Mouse (Mus musculus) CH12.LX (cell line): ENCODE data around the gene Exoc6b. TPM values are rescaled to one million over a fixed set of nuclear protein-coding genes. Genes with fewer than 3 reads are reported as not detected.
"Not testable (repeated sequence)": the region's sequence is repeated elsewhere in the genome, so short reads cannot be mapped to it uniquely, and the experiment has no call there.

Experiments used
- DNase-seq: peaks from one replicate; pipeline ENCODE4 v3.0.0-alpha.2; 2013; ENCODE audit errors: extremely low read depth
- H3K27ac ChIP-seq: 2 replicates; pipeline ENCODE4 v1.5.1; 2012; ENCODE audit warnings: low read depth, mild to moderate bottlenecking, control low read depth, moderate library complexity; ENCODE audit not compliant: insufficient read depth
- H3K27me3 ChIP-seq: replicated peaks from 2 replicates; pipeline ENCODE3; 2012; ENCODE audit warnings: inconsistent platforms
- H3K36me3 ChIP-seq, 2 experiments: replicated peaks in 1 of 2; 2 replicates each; pipeline versions ENCODE3 to v1.6.1; 2012; ENCODE audit warnings: inconsistent platforms in 1 of 2, low read length in 1 of 2, mild to moderate bottlenecking in 1 of 2, mixed read lengths in 1 of 2, moderate library complexity in 1 of 2; ENCODE audit not compliant: control insufficient read depth in 1 of 2, insufficient read depth in 1 of 2
- H3K4me1 ChIP-seq, 2 experiments: 2 replicates each; pipeline ENCODE4 v1.6.1; 2012; ENCODE audit warnings: inconsistent platforms in 1 of 2, moderate library complexity in 1 of 2; ENCODE audit not compliant: insufficient read depth in 2 of 2, control insufficient read depth in 1 of 2
- H3K4me2 ChIP-seq: 2 replicates; pipeline ENCODE4 v1.6.1; 2012; ENCODE audit warnings: low read depth, mild to moderate bottlenecking, control low read depth; ENCODE audit not compliant: poor library complexity, insufficient read depth, severe bottlenecking
- H3K4me3 ChIP-seq, 3 experiments: fragments of 150-350 bp in 1 of 3; sonication (generic) in 1 of 3; replicated peaks in 1 of 3; 2 replicates each; pipeline versions ENCODE3 to v1.5.1; 2011 to 2012; ENCODE audit warnings: low read depth in 2 of 3, low read length in 2 of 3, mild to moderate bottlenecking in 2 of 3, moderate library complexity in 2 of 3, control low read depth in 1 of 3, improper control_type of control experiment in 1 of 3, inconsistent platforms in 1 of 3, mixed read lengths in 1 of 3; ENCODE audit not compliant: poor library complexity in 1 of 3
- H3K79me2 ChIP-seq: replicated peaks from 2 replicates; pipeline ENCODE4 v1.6.1; 2012; ENCODE audit warnings: mild to moderate bottlenecking, moderate library complexity; ENCODE audit not compliant: control insufficient read depth, poor library complexity, insufficient read depth, severe bottlenecking; ENCODE audit errors: extremely low read depth
- H3K9ac ChIP-seq: 2 replicates; pipeline ENCODE4 v1.6.1; 2012; ENCODE audit warnings: low read depth, mild to moderate bottlenecking, control low read depth, moderate library complexity; ENCODE audit not compliant: insufficient read depth
- H3K9me3 ChIP-seq: replicated peaks from 2 replicates; pipeline ENCODE3; 2012; ENCODE audit warnings: low read length, inconsistent platforms, mixed read lengths
- CHD1 ChIP-seq: IDR thresholded peaks from 2 replicates; pipeline ENCODE4 v1.6.1; 2012; ENCODE audit warnings: low read depth, low read length, improper control_type of control experiment, inconsistent platforms
- E2F4 ChIP-seq: IDR thresholded peaks from 2 replicates; pipeline ENCODE4 v1.6.1; 2011; ENCODE audit warnings: low read depth, low read length, improper control_type of control experiment; ENCODE audit not compliant: insufficient replicate concordance
- EP300 ChIP-seq: IDR thresholded peaks from 2 replicates; pipeline ENCODE4 v1.6.1; 2011; ENCODE audit warnings: low read length, improper control_type of control experiment
- ETS1 ChIP-seq: conservative IDR thresholded peaks from 2 replicates; pipeline ENCODE4 v1.6.1; 2012; ENCODE audit warnings: low read depth, mild to moderate bottlenecking, inconsistent platforms, low read length, improper control_type of control experiment, moderate library complexity
- MAZ ChIP-seq: IDR thresholded peaks from 2 replicates; pipeline ENCODE4 v1.6.1; 2012; ENCODE audit warnings: low read depth, mild to moderate bottlenecking, inconsistent platforms, low read length, improper control_type of control experiment, moderate library complexity
- PAX5 ChIP-seq: IDR thresholded peaks from 2 replicates; pipeline ENCODE4 v1.6.1; 2012; ENCODE audit warnings: low read length, inconsistent platforms, mixed read lengths
- TBP ChIP-seq: conservative IDR thresholded peaks from 2 replicates; pipeline ENCODE4 v1.6.1; 2011; ENCODE audit warnings: low read depth, low read length, improper control_type of control experiment
- TCF12 ChIP-seq: IDR thresholded peaks from 2 replicates; pipeline ENCODE4 v1.6.1; 2014; ENCODE audit warnings: low read depth, mild to moderate bottlenecking, inconsistent platforms, low read length, improper control_type of control experiment
- UBTF ChIP-seq: IDR thresholded peaks from 2 replicates; pipeline ENCODE4 v1.6.1; 2012; ENCODE audit warnings: low read depth, mild to moderate bottlenecking, inconsistent platforms, low read length, improper control_type of control experiment, moderate library complexity
- USF1 ChIP-seq: IDR thresholded peaks from 2 replicates; pipeline ENCODE4 v1.6.1; 2014; ENCODE audit warnings: low read depth, mild to moderate bottlenecking, inconsistent platforms, low read length, improper control_type of control experiment
- ZC3H11A ChIP-seq: IDR thresholded peaks from 2 replicates; pipeline ENCODE4 v1.6.1; 2012; ENCODE audit warnings: low read depth, mild to moderate bottlenecking, inconsistent platforms, low read length, improper control_type of control experiment
- dilution Hi-C: fragments of 300-500 bp; cut with MboI; formaldehyde crosslinking; loops from 2 replicates; pipeline ENCODE4 v1.14.3; 2020; ENCODE audit warnings: low sequenced_read_pairs; ENCODE audit not compliant: extremely low pct_unique_long_range_greater_than_20kb, extremely low pct_ligation_motif_present
- in situ Hi-C: fragments of 300-500 bp; cut with MboI; formaldehyde crosslinking; loops from 3 replicates; pipeline ENCODE4 v1.14.3; 2019; ENCODE audit warnings: low sequenced_read_pairs, low pct_ligation_motif_present, low pct_unique_long_range_greater_than_20kb, mixed read lengths
- polyA plus RNA-seq: library from polyadenylated mRNA; unstranded; fragments of >175 nt; gene quantifications from 2 replicates; pipeline ENCODE4 v1.2.1, GENCODE M21; 2012; ENCODE audit warnings: low read depth; ENCODE audit not compliant: insufficient read length
- total RNA-seq, 2 experiments: library from RNA; depleted of rRNA; stranded (reverse); fragments of 300-350 nt in 1 of 2; fragments of >200 nt in 1 of 2; gene quantifications; 2 replicates each; pipeline ENCODE4 v1.2.3; 2012 to 2014

Gene Exoc6b
- total and polyA plus RNA-seq, 3 experiments = 1.7 to 5.2 (median 3.5) TPM

DNA sequence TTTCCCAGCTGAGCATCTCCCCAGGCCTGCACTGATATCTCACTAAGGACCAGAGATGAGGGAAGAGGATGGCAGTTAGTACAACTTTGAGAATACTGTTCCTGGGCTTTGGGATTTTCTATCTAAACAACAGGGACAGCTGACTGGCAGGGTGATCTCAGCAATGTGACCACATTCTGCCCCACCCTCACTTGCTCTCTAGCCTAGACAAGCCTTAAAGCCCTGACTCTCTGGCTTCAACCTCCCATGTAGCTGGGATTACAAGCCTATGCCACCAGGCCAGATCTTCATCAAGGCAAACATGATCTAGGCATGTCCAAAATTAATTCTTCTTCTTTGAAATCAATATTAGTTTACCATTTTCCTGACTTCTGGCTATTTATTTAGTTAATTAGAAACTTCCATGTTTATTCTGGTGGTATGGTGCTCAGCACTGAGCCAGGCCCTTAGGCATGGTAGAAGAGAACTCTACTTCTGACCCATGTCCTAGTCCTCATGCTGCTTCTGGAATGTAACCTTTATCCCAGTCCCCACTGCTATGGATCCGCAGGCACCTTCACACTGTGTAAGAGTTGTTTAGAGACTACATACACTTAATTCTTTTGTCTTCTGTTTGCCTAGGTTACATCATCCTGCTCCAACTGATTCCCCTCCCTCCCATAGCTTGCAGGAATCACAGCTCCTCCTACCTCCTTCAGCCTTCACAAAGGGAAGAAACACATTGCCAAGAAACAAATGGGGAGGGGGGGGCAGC, 468.0 kb downstream of the Exoc6b start:
- dilution Hi-C loops = no loop called here
- TF ChIP-seq TCF12 (no peak), USF1 (no peak), E2F4 (no peak), EP300 (no peak), UBTF (no peak), MAZ (no peak), CHD1 (no peak)
- TF ChIP-seq, all 38 proteins: peak for 0
- H3K27ac ChIP-seq = no peak overlapping the region
- no peak overlapping the region for H3K4me3 ChIP-seq
- no peaks in the 10 kb centered on the region for H3K4me1 ChIP-seq
- no peak for DNase-seq
- in situ Hi-C loops = no loop called here
- peaks cover 34% of the 10 kb centered on the region for H3K27me3 ChIP-seq
- no peaks in the 10 kb centered on the region for H3K79me2 ChIP-seq
- no peak overlapping the region for H3K4me2 ChIP-seq
- H3K9me3 ChIP-seq = no peaks in the 10 kb centered on the region
- H3K36me3 ChIP-seq = no peaks in the 10 kb centered on the region
- no peak overlapping the region for H3K9ac ChIP-seq

DNA sequence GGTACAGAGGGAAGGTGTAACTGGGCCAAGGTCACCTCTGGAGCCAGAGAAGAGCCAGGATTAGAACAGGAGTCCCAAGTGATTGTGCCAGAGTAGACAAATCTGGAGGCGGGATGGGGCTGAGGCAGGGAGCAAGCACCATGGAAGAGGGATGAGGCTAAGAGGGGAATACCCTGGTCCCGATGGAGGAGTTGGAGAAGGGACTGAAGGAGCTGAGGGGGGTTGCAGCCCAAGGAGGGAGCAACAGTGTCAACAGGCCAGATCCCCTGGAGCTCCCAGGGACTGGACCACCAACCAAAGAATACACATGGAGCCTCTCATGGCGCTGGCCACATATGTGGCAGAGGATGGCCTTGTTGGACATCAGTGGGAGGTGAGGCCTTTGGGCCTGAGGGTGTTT, 470.0 kb downstream of the Exoc6b start:
- H3K4me1 ChIP-seq, dilution Hi-C loops, H3K4me3 ChIP-seq, H3K27ac ChIP-seq, H3K79me2 ChIP-seq, DNase-seq, H3K4me2 ChIP-seq, H3K9ac ChIP-seq, H3K36me3 ChIP-seq, H3K9me3 ChIP-seq: not testable (repeated sequence)
- in situ Hi-C loops = loop anchor here (25.0 kb wide), 2 partner anchors 187 to 313 kb away; no protein-coding TSS in a partner anchor
- peaks cover 53% of the 10 kb centered on the region for H3K27me3 ChIP-seq

DNA sequence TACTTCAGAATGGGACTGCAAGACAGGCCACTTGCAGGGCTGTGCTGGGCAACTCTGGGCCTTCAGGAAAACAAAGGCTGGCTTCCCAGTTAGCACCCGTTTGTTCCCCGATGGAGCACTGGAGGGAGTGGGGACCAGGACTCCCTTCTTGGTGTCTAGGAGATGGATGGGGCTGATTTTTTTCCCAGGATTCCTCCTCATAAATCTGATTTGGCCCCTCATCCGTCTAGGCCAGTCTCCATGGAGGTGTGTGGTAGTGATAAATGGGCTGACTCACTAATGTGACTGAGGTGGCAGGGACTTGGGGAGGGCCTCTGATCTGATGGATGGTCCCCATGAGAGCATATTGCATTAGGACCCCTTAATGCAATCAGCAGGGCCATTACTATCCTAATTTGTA, 470.6 kb downstream of the Exoc6b start:
- no peak for DNase-seq
- no peak overlapping the region for H3K27ac ChIP-seq
- no peaks in the 10 kb centered on the region for H3K36me3 ChIP-seq
- H3K4me1 ChIP-seq = no peaks in the 10 kb centered on the region
- dilution Hi-C loops = no loop called here
- H3K4me2 ChIP-seq = no peak overlapping the region
- no peaks in the 10 kb centered on the region for H3K79me2 ChIP-seq
- no peak overlapping the region for H3K4me3 ChIP-seq
- in situ Hi-C loops = loop anchor here (25.0 kb wide), 2 partner anchors 186 to 314 kb away; no protein-coding TSS in a partner anchor
- TF ChIP-seq ZC3H11A (no peak), ETS1 (no peak), PAX5 (no peak), TBP (no peak), E2F4 (no peak)
- no peaks in the 10 kb centered on the region for H3K9me3 ChIP-seq
- H3K9ac ChIP-seq = no peak overlapping the region
- peaks cover 58% of the 10 kb centered on the region for H3K27me3 ChIP-seq
